Mouse (Mus musculus) adrenal gland, postnatal 4 days (tissue): Measurements from ENCODE around the gene Txnrd2. TPM values are rescaled to one million over a fixed set of nuclear protein-coding genes. Genes with fewer than 3 reads are reported as not detected.

Experiments used
- DNase-seq, 2 experiments: peaks; one replicate each; pipeline ENCODE4 v3.0.0; 2021 to 2022; ENCODE audit warnings: low spot score in 2 of 2, mixed read lengths in 2 of 2
- total RNA-seq, 2 experiments: library from RNA; stranded (reverse); gene quantifications; 2 replicates each; pipeline ENCODE4 v1.2.3; 2021

The Txnrd2 gene
- total RNA-seq, 2 experiments from 2014 or later, result 60.2 to 67.6 TPM

DNA sequence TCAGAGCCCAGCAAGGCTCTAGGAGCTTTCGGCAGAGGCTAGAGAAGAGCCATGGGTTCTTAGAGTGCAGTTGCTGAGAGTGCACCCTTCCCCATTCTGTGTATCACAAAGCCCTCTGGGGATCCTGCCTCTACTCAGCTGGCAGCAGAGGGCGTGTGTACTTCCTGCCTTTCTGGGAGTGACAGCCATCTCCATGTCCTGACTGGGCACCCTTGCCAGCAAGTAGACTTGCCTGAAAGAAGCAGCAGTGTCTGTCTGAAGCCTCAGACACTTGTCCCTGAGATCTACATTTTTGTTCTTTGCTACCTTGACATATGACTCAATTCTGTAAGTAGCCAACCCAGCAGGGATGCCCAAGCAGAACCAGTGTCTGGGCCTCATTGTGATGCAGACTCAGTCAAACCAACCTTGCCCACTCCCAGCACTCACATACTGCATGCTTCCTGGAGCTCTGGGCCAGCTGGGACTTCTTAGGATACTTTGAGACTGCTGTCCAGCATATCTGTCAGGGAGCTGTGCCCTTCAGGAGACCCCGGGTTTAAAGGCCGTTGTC is 54.8 kb downstream of the Txnrd2 start:
- no peak for DNase-seq

DNA sequence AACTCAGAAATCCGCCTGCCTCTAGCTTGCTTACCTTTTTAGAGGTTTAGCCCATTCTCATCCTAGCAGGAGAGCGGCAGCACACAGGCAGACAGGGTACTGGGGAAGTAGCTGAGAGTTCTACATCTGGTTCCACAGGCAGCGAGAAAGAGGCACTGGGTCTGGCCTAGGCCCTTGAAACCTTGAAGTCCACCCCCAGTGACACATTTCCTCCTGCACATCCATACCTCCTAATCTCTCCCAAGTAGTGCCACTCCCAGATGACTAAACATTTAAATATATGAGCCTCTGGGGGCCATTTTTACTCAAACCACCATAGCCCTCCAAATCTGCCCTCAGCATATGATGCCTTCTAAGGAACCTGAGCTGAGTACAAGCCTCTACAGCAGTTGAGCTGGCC is 56.2 kb downstream of the Txnrd2 start:
- no peak for DNase-seq

DNA sequence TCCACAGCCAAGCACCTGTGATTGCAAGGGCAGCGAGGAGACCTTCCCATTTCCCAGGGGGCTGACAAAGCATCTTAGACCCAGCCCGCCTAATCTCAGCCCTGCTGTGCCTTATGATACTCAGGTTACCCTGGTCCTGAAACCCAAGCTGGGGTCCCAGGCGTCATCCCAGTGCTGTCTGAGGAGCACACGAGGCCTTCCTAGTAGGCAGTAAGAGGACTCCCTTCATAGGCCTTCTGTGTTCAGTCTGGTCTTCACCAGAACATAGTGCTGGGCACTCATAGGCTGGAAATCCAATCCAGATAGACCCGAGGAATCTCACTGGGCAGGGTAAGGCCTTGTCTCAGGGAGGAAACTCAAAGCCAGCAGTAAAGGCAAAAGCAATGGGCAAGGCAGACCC is 57.7 kb downstream of the Txnrd2 start:
- no peak for DNase-seq

GRCm38 (mm10) chr16:18484386-18484785 is 58.2 kb downstream of the Txnrd2 start:
- no peak for DNase-seq

GRCm38 (mm10) chr16:18484794-18485435 is 58.7 kb downstream of the Txnrd2 start:
- DNase-seq, result no peak

DNA sequence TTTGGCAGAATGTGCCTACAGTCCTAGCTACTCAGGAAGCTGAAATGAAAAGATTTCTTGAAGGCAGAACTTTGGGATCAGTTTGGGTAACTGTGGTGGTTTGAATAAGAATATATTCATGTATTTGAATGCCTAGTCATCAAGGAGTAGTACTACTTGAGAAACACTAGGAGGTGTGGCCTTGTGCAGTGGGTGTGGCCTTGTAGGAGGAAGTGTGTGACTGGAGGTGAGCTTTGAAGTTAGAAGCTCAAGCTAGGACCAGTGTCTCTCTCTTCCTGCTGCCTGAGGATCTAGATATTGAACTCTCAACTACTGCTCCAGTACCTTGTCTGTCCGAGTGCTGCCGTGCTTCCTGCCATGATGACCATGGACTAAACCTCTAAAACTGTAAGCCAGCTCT is 59.9 kb downstream of the Txnrd2 start:
- DNase-seq, result no peak

- DNase-seq, result no peak
These were observed 64.1 kb downstream of the Txnrd2 start for GRCm38 (mm10) chr16:18490281-18490680.

DNA sequence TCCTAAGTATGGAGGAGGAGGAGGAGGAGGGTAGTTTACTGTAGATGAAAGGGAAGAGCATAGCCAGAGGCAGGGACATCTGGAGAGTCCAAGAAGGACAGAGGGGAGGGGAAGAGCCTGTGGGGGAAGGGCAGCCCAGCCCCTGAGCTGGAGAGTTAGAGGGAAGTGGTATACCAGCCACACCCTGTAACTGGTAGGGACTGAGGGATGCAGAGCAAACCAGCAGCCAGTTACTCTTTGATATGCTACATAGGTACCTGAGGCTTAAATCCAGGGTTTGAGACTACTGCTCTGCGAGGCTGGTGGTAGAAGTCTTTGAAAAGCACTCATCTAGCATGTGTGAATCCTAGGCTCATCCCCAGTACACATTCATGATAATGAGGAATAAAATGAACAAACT is 64.7 kb downstream of the Txnrd2 start:
- DNase-seq, result no peak

GRCm38 (mm10) chr16:18497865-18498515 is 71.8 kb downstream of the Txnrd2 start:
- DNase-seq, result no peak

GRCm38 (mm10) chr16:18498558-18498990 is 72.4 kb downstream of the Txnrd2 start, which contains the start of the genes Gnb1l and Rtl10:
Gene Gnb1l (plus strand): TSS chr16:18498713.
Gene Rtl10 (plus strand): TSS chr16:18498901.
- peak; percentile 82 to 93 for DNase-seq

- DNase-seq, result peak in 1 of 2 experiments; percentile 24
These were observed 72.8 kb downstream of the Txnrd2 start for GRCm38 (mm10) chr16:18498996-18499395.

DNA sequence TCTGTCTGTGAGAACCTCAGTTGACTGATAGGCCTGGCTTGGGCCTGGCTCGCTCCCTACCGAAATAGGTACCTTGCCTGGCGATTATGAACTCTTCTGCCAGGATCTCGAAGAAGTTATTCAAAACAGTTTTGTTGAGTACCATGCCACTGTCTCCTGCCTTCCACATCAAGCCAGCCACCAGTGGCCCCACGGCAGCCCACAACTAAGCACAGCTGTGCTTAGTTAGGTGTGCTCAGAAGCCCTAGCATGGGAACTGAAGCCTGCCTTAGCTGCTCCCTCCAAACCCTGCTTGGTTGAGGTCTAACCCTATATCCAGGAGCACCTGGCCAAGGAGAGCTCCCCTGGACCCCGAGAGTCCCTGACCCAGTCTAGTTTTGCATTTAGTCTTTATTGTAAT is 75.3 kb downstream of the Txnrd2 start:
- DNase-seq, result no peak

DNA sequence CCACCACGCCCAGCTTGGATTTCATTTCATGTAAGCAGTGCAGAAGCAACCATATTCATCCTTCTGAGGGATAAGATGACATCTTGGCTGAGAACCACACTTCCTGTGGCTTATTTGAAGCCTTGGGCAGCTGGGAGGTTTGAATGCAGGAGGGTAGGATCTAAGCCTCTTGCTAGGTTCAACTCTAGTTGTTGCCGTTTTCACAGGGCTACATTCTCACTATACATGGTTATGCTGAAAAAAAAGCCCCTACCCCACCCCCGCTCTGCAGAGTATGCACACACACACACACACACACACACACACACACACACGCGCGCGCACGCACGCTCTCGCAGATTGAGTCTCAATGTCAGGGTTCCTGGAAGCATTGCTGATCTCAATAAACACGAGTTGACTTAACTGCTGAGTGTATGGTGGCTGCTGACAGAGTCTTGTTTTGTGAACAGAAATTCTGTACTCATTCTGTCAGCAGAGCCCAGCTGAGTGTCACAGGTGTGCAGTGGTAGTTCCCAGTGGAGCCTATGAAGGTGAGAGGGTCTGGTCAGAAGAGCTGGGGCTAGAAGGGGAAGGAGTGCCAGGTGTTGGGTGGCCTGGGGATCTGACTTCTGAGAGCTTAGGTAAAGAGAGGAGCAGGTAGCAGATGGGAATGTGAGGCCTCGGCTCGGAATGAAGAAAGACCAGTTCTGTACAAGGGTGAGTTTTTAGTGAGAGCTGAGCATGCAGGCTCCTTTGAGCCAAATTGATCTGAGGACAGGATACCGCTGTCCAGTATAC is 77.6 kb downstream of the Txnrd2 start:
- no peak for DNase-seq

DNA sequence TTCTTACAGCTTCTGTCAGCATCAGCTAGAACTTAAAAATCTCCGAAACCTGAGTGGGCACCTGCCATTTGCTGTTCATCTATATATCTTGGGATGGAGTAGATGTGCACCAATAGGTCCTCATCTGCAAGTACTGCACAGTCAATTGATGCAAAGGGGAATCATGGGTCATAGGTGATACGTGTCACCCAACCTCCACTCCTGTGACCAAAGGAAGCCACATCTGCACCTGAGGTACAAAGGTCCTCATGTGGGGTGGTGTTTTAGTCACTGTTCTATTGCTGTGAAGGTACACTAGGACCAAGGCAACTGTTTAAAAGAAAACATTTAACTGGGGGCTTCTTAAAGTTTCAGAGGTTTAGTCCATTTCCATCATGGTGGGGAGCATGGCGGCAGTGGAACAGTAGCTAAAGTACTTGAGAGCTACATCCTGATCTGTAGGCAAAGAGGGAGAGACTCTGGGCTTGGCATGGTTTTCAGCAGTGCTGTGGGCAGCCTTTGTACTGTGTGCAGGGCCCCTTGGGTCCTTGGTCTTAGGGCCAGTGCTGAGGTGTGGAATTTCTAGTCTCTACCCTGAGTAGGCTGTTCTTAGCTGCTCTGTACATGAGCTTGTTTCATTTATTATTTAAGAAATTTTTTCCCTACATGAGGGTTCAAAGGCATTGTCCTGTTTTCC is 80.5 kb downstream of the Txnrd2 start:
- no peak for DNase-seq

- no peak for DNase-seq
These were observed 81.0 kb downstream of the Txnrd2 start for GRCm38 (mm10) chr16:18507200-18507549.

- no peak for DNase-seq
These were observed 85.6 kb downstream of the Txnrd2 start for GRCm38 (mm10) chr16:18511741-18512140.

GRCm38 (mm10) chr16:18513508-18513907 is 87.3 kb downstream of the Txnrd2 start:
- DNase-seq, result no peak

DNA sequence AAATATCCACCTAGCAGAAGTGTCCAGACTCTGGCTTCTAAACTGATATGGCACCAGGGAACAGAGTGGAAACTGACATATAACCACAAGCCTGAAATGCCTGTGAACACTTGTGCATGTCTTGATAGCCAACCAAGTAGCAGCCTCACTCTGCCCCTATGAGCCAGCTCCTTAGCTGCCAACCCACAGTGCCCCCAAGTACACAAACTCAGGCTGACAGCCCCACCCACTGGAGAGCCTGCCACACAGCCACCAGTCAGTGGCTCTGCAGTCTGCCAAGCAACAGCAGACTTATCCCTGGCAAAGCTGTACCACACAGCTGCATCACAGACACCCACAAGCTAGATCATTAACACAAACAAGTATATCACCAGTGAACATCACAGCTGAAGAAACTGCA is 91.9 kb downstream of the Txnrd2 start:
- DNase-seq, result no peak

DNA sequence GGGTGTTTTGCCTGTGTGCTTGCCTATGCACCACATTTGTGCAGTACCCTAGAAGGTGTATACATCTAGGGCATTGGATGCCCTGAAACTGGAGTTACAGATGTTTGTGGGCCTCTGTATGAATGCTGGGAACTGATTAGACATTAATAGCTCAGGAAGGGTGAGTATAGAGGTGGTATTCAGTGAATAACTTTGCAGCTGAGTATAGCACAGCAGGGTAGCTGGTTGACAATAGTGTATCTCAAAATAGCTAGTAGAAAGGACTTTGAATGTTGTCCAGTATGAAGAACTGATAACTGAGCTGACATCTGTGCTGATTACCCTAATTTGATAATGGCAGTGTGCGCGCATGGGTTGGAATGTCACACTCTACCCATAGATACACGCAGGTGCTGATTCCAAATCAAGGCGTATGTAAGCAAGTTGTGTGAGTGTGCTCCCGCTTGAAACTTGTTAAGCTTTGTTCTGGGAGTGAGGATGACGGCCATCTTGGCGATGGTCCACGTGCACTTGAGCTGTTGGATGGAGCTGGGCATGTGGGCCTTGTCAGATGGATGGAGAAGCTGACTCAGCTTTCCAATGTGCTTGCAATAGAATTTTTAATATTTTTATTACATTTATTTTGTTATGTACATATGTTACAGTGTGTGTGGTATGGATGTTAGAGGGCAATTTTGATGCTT is 97.5 kb downstream of the Txnrd2 start:
- DNase-seq, result no peak

- DNase-seq, result no peak
These were observed 102.5 kb downstream of the Txnrd2 start for GRCm38 (mm10) chr16:18528656-18529055.
